Mouse (Mus musculus) CH12.LX (cell line): ENCODE data around the gene Glrp1.

Experiments used
- CTCF ChIP-seq, 2 experiments: IDR thresholded peaks in 1 of 2; conservative IDR thresholded peaks in 1 of 2; 2 replicates each; pipeline ENCODE4 v1.5.1; 2011 to 2012; ENCODE audit warnings: low read depth in 2 of 2, low read length in 2 of 2, improper control_type of control experiment in 1 of 2, inconsistent platforms in 1 of 2, mild to moderate bottlenecking in 1 of 2, moderate library complexity in 1 of 2
- ETS1 ChIP-seq: conservative IDR thresholded peaks from 2 replicates; pipeline ENCODE4 v1.6.1; 2012; ENCODE audit warnings: low read depth, mild to moderate bottlenecking, inconsistent platforms, low read length, improper control_type of control experiment, moderate library complexity
- NRF1 ChIP-seq: IDR thresholded peaks from 2 replicates; pipeline ENCODE4 v1.6.1; 2014; ENCODE audit warnings: low read depth, mild to moderate bottlenecking, inconsistent platforms, low read length, improper control_type of control experiment, moderate library complexity

- TF ChIP-seq CTCF (conservative IDR thresholded peaks at IDR 0.05 in 1 of 2, IDR thresholded peaks at IDR 0.05 in 1 of 2; ENCODE audit: low read depth in 2 of 2, low read length in 2 of 2) (no peak), ETS1 (no peak), NRF1 (no peak)
These were observed 45.6 kb downstream of the Glrp1 start for GRCm38 (mm10) chr1:88464109-88464905.
